Mouse (Mus musculus): ENCODE data around the gene Myt1l.

- TF ChIP-seq CTCF (IDR thresholded peaks at IDR 0.05) = no peak
- TF ChIP-seq EP300 (IDR thresholded peaks at IDR 0.05) = no peak
Measured at GRCm38 (mm10) chr12:29701731-29702316, 173.6 kb downstream of the Myt1l start.

Data from lung, postnatal 0 days (tissue).